Mouse (Mus musculus): Measurements from ENCODE around the gene Slc41a2. TPM values are rescaled to one million over a fixed set of nuclear protein-coding genes. Genes with fewer than 3 reads are reported as not detected.

The Slc41a2 gene
- polyA plus RNA-seq, 1 experiment from 2014 or later, result 1.2 TPM

- 69% methylated on average over 7 of the region's 7 CpGs for WGBS
- Histone ChIP-seq H3K9ac (replicated peaks; ENCODE audit: low read depth, low read length) (no peak overlapping the region), H3K9me3 (ENCODE audit: control insufficient read depth, low read depth, low read length) (no peaks in the 10 kb centered on the region), H3K27ac (ENCODE audit: low read length) (no peak overlapping the region), H3K4me1 (ENCODE audit: control insufficient read depth, insufficient read depth, low read length) (no peaks in the 10 kb centered on the region), H3K36me3 (ENCODE audit: control insufficient read depth, insufficient read depth, low read length) (no peaks in the 10 kb centered on the region), H3K27me3 (ENCODE audit: control insufficient read depth, insufficient read depth, low read length) (no peaks in the 10 kb centered on the region), H3K4me2 (replicated peaks; ENCODE audit: low read depth, low read length) (no peak overlapping the region), H3K4me3 (ENCODE audit: low read depth, low read length) (no peak overlapping the region)
- ATAC-seq (ENCODE audit: insufficient number of reproducible peaks, insufficient read depth, low FRiP score, low read depth), result no peak
Observed at GRCm38 (mm10) chr10:83286399-83286798, 51.3 kb downstream of the Slc41a2 start.

- no peak overlapping the region for H3K4me3 ChIP-seq (ENCODE audit: low read depth, low read length)
Observed at GRCm38 (mm10) chr10:83285724-83286256, 51.9 kb downstream of the Slc41a2 start.

GRCm38 (mm10) chr10:83284916-83285315, 52.8 kb downstream of the Slc41a2 start:
- no peaks in the 10 kb centered on the region for H3K9me3 ChIP-seq (ENCODE audit: control insufficient read depth, low read depth, low read length)
- no peak overlapping the region for H3K9ac ChIP-seq (replicated peaks; ENCODE audit: low read depth, low read length)
- H3K27me3 ChIP-seq (ENCODE audit: control insufficient read depth, insufficient read depth, low read length), result no peaks in the 10 kb centered on the region
- no peaks in the 10 kb centered on the region for H3K4me1 ChIP-seq (ENCODE audit: control insufficient read depth, insufficient read depth, low read length)
- no peak overlapping the region for H3K4me2 ChIP-seq (replicated peaks; ENCODE audit: low read depth, low read length)
- H3K27ac ChIP-seq (ENCODE audit: low read length), result no peak overlapping the region
- H3K4me3 ChIP-seq (ENCODE audit: low read depth, low read length), result no peak overlapping the region
- WGBS, result 87% methylated on average over 4 of the region's 4 CpGs
- no peaks in the 10 kb centered on the region for H3K36me3 ChIP-seq (ENCODE audit: control insufficient read depth, insufficient read depth, low read length)
- ATAC-seq (ENCODE audit: insufficient number of reproducible peaks, insufficient read depth, low FRiP score, low read depth), result no peak

More at GRCm38 (mm10) chr10:83285724-83286256, 51.9 kb downstream of the Slc41a2 start:
- H3K36me3 ChIP-seq (ENCODE audit: control insufficient read depth, insufficient read depth, low read length), result no peaks in the 10 kb centered on the region
- H3K9ac ChIP-seq (replicated peaks; ENCODE audit: low read depth, low read length), result no peak overlapping the region
- H3K4me1 ChIP-seq (ENCODE audit: control insufficient read depth, insufficient read depth, low read length), result no peaks in the 10 kb centered on the region
- ATAC-seq (ENCODE audit: insufficient number of reproducible peaks, insufficient read depth, low FRiP score, low read depth), result no peak
- no peaks in the 10 kb centered on the region for H3K9me3 ChIP-seq (ENCODE audit: control insufficient read depth, low read depth, low read length)
- H3K27me3 ChIP-seq (ENCODE audit: control insufficient read depth, insufficient read depth, low read length), result no peaks in the 10 kb centered on the region
- WGBS, result 76% methylated on average over 7 of the region's 7 CpGs
- no peak overlapping the region for H3K4me2 ChIP-seq (replicated peaks; ENCODE audit: low read depth, low read length)
- H3K27ac ChIP-seq (ENCODE audit: low read length), result no peak overlapping the region

GRCm38 (mm10) chr10:83266731-83267130, 71.0 kb downstream of the Slc41a2 start:
- H3K27me3 ChIP-seq (ENCODE audit: control insufficient read depth, insufficient read depth, low read length), result no peaks in the 10 kb centered on the region
- 74% methylated on average over 13 of the region's 13 CpGs for WGBS
- no peak overlapping the region for H3K9ac ChIP-seq (replicated peaks; ENCODE audit: low read depth, low read length)
- no peak for ATAC-seq (ENCODE audit: insufficient number of reproducible peaks, insufficient read depth, low FRiP score, low read depth)
- H3K4me1 ChIP-seq (ENCODE audit: control insufficient read depth, insufficient read depth, low read length), result no peaks in the 10 kb centered on the region
- no peak overlapping the region for H3K4me3 ChIP-seq (ENCODE audit: low read depth, low read length)
- no peaks in the 10 kb centered on the region for H3K9me3 ChIP-seq (ENCODE audit: control insufficient read depth, low read depth, low read length)
- no peaks in the 10 kb centered on the region for H3K36me3 ChIP-seq (ENCODE audit: control insufficient read depth, insufficient read depth, low read length)
- no peak overlapping the region for H3K27ac ChIP-seq (ENCODE audit: low read length)
- no peak overlapping the region for H3K4me2 ChIP-seq (replicated peaks; ENCODE audit: low read depth, low read length)

- Histone ChIP-seq H3K27ac (ENCODE audit: low read length) (no peak overlapping the region), H3K36me3 (ENCODE audit: control insufficient read depth, insufficient read depth, low read length) (no peaks in the 10 kb centered on the region), H3K4me2 (replicated peaks; ENCODE audit: low read depth, low read length) (no peak overlapping the region), H3K9ac (replicated peaks; ENCODE audit: low read depth, low read length) (no peak overlapping the region), H3K4me1 (ENCODE audit: control insufficient read depth, insufficient read depth, low read length) (no peaks in the 10 kb centered on the region), H3K9me3 (ENCODE audit: control insufficient read depth, low read depth, low read length) (no peaks in the 10 kb centered on the region), H3K4me3 (ENCODE audit: low read depth, low read length) (no peak overlapping the region), H3K27me3 (ENCODE audit: control insufficient read depth, insufficient read depth, low read length) (no peaks in the 10 kb centered on the region)
- 87% methylated on average over 5 of the region's 5 CpGs for WGBS
- ATAC-seq (ENCODE audit: insufficient number of reproducible peaks, insufficient read depth, low FRiP score, low read depth), result no peak
Observed at GRCm38 (mm10) chr10:83266241-83266640, 71.4 kb downstream of the Slc41a2 start.

- Histone ChIP-seq H3K4me2 (replicated peaks; ENCODE audit: low read depth, low read length) (no peak overlapping the region), H3K4me3 (ENCODE audit: low read depth, low read length) (no peak overlapping the region), H3K27me3 (ENCODE audit: control insufficient read depth, insufficient read depth, low read length) (no peaks in the 10 kb centered on the region), H3K9me3 (ENCODE audit: control insufficient read depth, low read depth, low read length) (no peaks in the 10 kb centered on the region), H3K4me1 (ENCODE audit: control insufficient read depth, insufficient read depth, low read length) (no peaks in the 10 kb centered on the region), H3K36me3 (ENCODE audit: control insufficient read depth, insufficient read depth, low read length) (no peaks in the 10 kb centered on the region), H3K9ac (replicated peaks; ENCODE audit: low read depth, low read length) (no peak overlapping the region), H3K27ac (ENCODE audit: low read length) (no peak overlapping the region)
- ATAC-seq (ENCODE audit: insufficient number of reproducible peaks, insufficient read depth, low FRiP score, low read depth), result no peak
- 46% methylated on average over 8 of the region's 8 CpGs for whole genome bisulfite sequencing
Observed at GRCm38 (mm10) chr10:83264680-83265079, 73.0 kb downstream of the Slc41a2 start.

GRCm38 (mm10) chr10:83264056-83264455, 73.6 kb downstream of the Slc41a2 start:
- no peak overlapping the region for H3K27ac ChIP-seq (ENCODE audit: low read length)
- no peaks in the 10 kb centered on the region for H3K27me3 ChIP-seq (ENCODE audit: control insufficient read depth, insufficient read depth, low read length)
- H3K9me3 ChIP-seq (ENCODE audit: control insufficient read depth, low read depth, low read length), result no peaks in the 10 kb centered on the region
- no peak for ATAC-seq (ENCODE audit: insufficient number of reproducible peaks, insufficient read depth, low FRiP score, low read depth)
- no peak overlapping the region for H3K4me3 ChIP-seq (ENCODE audit: low read depth, low read length)
- H3K4me2 ChIP-seq (replicated peaks; ENCODE audit: low read depth, low read length), result no peak overlapping the region
- H3K9ac ChIP-seq (replicated peaks; ENCODE audit: low read depth, low read length), result no peak overlapping the region
- WGBS, result 50% methylated on average over 2 of the region's 2 CpGs
- H3K36me3 ChIP-seq (ENCODE audit: control insufficient read depth, insufficient read depth, low read length), result no peaks in the 10 kb centered on the region
- H3K4me1 ChIP-seq (ENCODE audit: control insufficient read depth, insufficient read depth, low read length), result no peaks in the 10 kb centered on the region

- H3K9me3 ChIP-seq (ENCODE audit: control insufficient read depth, low read depth, low read length), result no peaks in the 10 kb centered on the region
- H3K36me3 ChIP-seq (ENCODE audit: control insufficient read depth, insufficient read depth, low read length), result no peaks in the 10 kb centered on the region
- H3K27me3 ChIP-seq (ENCODE audit: control insufficient read depth, insufficient read depth, low read length), result no peaks in the 10 kb centered on the region
- no peak for ATAC-seq (ENCODE audit: insufficient number of reproducible peaks, insufficient read depth, low FRiP score, low read depth)
- no peak overlapping the region for H3K4me3 ChIP-seq (ENCODE audit: low read depth, low read length)
- no peak overlapping the region for H3K27ac ChIP-seq (ENCODE audit: low read length)
- 43% methylated on average over 4 of the region's 4 CpGs for WGBS
- H3K4me1 ChIP-seq (ENCODE audit: control insufficient read depth, insufficient read depth, low read length), result no peaks in the 10 kb centered on the region
- H3K4me2 ChIP-seq (replicated peaks; ENCODE audit: low read depth, low read length), result no peak overlapping the region
- no peak overlapping the region for H3K9ac ChIP-seq (replicated peaks; ENCODE audit: low read depth, low read length)
Observed at GRCm38 (mm10) chr10:83261264-83261663, 76.4 kb downstream of the Slc41a2 start.

GRCm38 (mm10) chr10:83251377-83251776, 86.3 kb downstream of the Slc41a2 start:
- WGBS, result 61% methylated on average over 8 of the region's 8 CpGs
- H3K9me3 ChIP-seq (ENCODE audit: control insufficient read depth, low read depth, low read length), result no peaks in the 10 kb centered on the region
- H3K9ac ChIP-seq (replicated peaks; ENCODE audit: low read depth, low read length), result no peak overlapping the region
- no peaks in the 10 kb centered on the region for H3K27me3 ChIP-seq (ENCODE audit: control insufficient read depth, insufficient read depth, low read length)
- no peak overlapping the region for H3K27ac ChIP-seq (ENCODE audit: low read length)
- no peaks in the 10 kb centered on the region for H3K4me1 ChIP-seq (ENCODE audit: control insufficient read depth, insufficient read depth, low read length)
- H3K4me2 ChIP-seq (replicated peaks; ENCODE audit: low read depth, low read length), result no peak overlapping the region
- no peak for ATAC-seq (ENCODE audit: insufficient number of reproducible peaks, insufficient read depth, low FRiP score, low read depth)
- H3K36me3 ChIP-seq (ENCODE audit: control insufficient read depth, insufficient read depth, low read length), result no peaks in the 10 kb centered on the region
- H3K4me3 ChIP-seq (ENCODE audit: low read depth, low read length), result no peak overlapping the region
